Mouse (Mus musculus): ENCODE data around the gene Car10.

GRCm38 (mm10) chr11:93471573-93472179, 373.8 kb downstream of the Car10 start:
- no peak for TF ChIP-seq POLR2A (IDR thresholded peaks at IDR 0.05; ENCODE audit: borderline replicate concordance, low read depth, low read length)
- no peak for TF ChIP-seq CTCF (IDR thresholded peaks at IDR 0.05; ENCODE audit: low read depth, low read length)

Data from bone marrow macrophage, adult 2 months (primary cell).